Mouse (Mus musculus) ES-Bruce4 (cell line): ENCODE results near the gene Rasa3.

Source experiments
- CTCF ChIP-seq: IDR thresholded peaks from one replicate; pipeline ENCODE4 v1.8.1; 2011; ENCODE audit warnings: low read depth, low read length
- EP300 ChIP-seq: IDR thresholded peaks from 2 replicates; pipeline ENCODE4 v1.6.1; 2011; ENCODE audit warnings: low read depth, low read length; ENCODE audit not compliant: insufficient read depth
- POLR2A ChIP-seq: IDR thresholded peaks from one replicate; pipeline ENCODE4 v1.8.1; 2011; ENCODE audit warnings: low read length; ENCODE audit not compliant: insufficient read depth

DNA sequence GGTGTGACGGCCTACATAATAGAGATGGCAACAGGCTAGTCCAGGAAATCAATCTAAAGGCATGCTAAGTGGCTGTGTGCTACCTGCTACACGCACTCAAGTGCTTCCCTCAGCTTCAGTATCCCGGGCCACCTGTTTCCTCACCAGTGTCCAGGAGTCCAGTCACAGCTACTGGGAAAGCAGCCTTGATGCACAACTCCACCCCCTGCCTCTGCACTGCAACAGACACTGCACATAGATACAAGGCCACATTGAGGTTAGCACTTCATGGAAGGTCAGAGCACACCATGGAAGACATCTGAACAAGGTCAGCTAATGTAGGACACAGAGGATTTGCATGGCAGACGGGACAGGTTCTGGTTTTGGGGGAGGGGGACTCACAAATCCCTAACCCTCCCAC, 11.9 kb downstream of the Rasa3 start:
- TF ChIP-seq EP300, result no peak
- no peak for TF ChIP-seq CTCF
- TF ChIP-seq POLR2A, result no peak
